Mouse (Mus musculus): Measurements from ENCODE around the gene Tshz3. TPM values are rescaled to one million over a fixed set of nuclear protein-coding genes. Genes with fewer than 3 reads are reported as not detected.

Tshz3 gene
- polyA plus RNA-seq, 1 experiment from 2014 or later, result 2.7 TPM

DNA sequence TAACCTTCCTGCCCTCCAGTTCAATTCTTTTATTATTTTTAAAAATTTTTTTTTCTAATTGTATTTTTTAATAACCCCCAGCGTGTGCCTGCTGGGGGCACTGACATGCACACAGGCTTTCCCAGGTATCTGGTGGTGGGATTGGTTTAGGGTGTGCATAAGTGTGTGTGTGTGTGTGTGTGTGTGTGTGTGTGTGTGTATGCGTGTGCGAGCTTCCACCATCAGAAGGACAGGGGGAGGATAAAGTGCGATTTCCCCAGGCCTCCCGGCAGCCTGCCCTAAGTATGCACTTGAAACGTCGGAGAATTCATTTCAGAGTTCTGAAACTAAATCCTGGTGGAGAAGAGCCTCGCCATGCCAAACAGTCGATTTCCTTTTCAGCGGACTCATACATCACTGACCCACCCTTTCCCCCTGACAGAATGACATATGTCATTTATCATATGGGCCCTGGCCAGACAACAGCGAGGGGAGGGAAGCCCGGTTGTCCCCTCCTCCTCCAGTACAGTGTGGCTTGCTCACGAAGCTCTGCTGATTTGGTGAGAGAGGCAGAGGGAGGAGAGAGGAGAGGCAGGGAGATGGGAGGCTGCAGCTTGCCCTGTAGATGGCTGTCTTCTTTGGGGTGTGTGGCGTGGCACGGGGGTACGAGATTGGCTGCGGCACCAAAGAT, 9.9 kb downstream of the Tshz3 start:
- no peak overlapping the region for H3K4me3 ChIP-seq (ENCODE audit: control insufficient read depth in 1 of 2, insufficient read depth in 1 of 2, low read depth in 1 of 2, low read length in 2 of 2)
- 39% methylated on average over 17 of the region's 17 CpGs for WGBS

DNA sequence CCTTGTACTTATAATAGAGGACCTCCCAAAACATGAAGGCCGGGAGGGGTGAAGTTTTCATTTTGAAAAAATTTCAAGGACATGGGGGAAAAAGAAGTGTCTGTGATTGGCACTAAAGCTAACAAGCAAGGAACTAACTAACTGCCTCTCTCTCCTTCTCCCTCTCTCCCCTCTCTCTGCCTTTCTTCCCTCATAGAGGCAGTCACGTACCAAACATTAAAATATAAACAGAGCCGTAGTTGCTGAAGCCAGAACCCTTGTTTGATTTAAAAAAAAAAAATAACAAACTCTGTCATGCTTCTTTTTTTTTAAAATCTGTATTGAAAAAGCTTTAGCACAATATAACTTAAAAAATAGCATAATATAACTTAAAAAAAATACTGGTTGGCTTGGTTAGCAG, 10.9 kb downstream of the Tshz3 start:
- H3K4me3 ChIP-seq (ENCODE audit: control insufficient read depth in 1 of 2, insufficient read depth in 1 of 2, low read depth in 1 of 2, low read length in 2 of 2), result no peak overlapping the region
- peaks cover 0 to 7% of the 10 kb centered on the region in 2 experiments; a peak in 1 of 4 replicates for H3K4me1 ChIP-seq (ENCODE audit: control insufficient read depth in 2 of 2, insufficient read depth in 2 of 2, low read length in 2 of 2)
- H3K27me3 ChIP-seq (ENCODE audit: control insufficient read depth, insufficient read depth, low read length), result no peaks in the 10 kb centered on the region
- H3K36me3 ChIP-seq (ENCODE audit: control insufficient read depth, insufficient read depth, low read length), result no peaks in the 10 kb centered on the region
- H3K9me3 ChIP-seq (ENCODE audit: control insufficient read depth, low read length), result no peaks in the 10 kb centered on the region
- H3K4me2 ChIP-seq (ENCODE audit: low read length), result no peak overlapping the region
- H3K9ac ChIP-seq (ENCODE audit: low read length), result no peak overlapping the region
- 64% methylated on average over 3 of the region's 3 CpGs for WGBS
- no peak for ATAC-seq (ENCODE audit: insufficient number of reproducible peaks, insufficient read depth, low FRiP score, low read depth)
- no peak overlapping the region for H3K27ac ChIP-seq (replicated peaks in 1 of 2; ENCODE audit: control insufficient read depth in 1 of 2, insufficient read depth in 1 of 2, low read depth in 2 of 2, low read length in 2 of 2)

More for the DNA sequence above, 9.9 kb downstream of the Tshz3 start:
- Histone ChIP-seq H3K4me2 (ENCODE audit: low read length) (peak overlapping the region; percentile 52), H3K9ac (ENCODE audit: low read length) (no peak overlapping the region), H3K27me3 (ENCODE audit: control insufficient read depth, insufficient read depth, low read length) (no peaks in the 10 kb centered on the region), H3K9me3 (ENCODE audit: control insufficient read depth, low read length) (no peaks in the 10 kb centered on the region), H3K4me1 (ENCODE audit: control insufficient read depth in 2 of 2, insufficient read depth in 2 of 2, low read length in 2 of 2) (peaks cover 0 to 7% of the 10 kb centered on the region in 2 experiments; a peak in 1 of 4 replicates), H3K36me3 (ENCODE audit: control insufficient read depth, insufficient read depth, low read length) (no peaks in the 10 kb centered on the region), H3K27ac (replicated peaks in 1 of 2; ENCODE audit: control insufficient read depth in 1 of 2, insufficient read depth in 1 of 2, low read depth in 2 of 2, low read length in 2 of 2) (no peak overlapping the region)
- no peak; the same call in 1 of the 2 replicates for ATAC-seq (ENCODE audit: insufficient number of reproducible peaks, insufficient read depth, low FRiP score, low read depth)

DNA sequence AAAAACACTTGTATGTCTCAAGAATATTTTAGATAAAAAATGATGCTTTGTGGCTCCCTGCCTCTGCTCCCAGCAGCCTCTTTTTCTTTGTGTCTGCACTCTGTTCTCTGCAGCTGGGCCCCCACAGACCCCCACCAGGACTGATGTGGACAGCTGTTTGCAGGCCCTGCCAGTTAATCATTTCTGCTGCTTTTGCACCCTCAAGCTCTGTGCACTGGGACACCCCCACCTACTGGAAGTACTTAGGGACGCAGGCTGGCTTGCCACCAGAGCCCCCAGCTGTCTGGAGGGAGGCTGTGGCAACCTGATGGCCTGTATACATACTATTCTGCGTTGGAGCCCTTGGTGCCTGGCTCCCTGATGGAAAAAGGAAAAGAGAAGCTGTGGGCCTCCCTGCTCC, 11.3 kb downstream of the Tshz3 start:
- Histone ChIP-seq H3K4me3 (ENCODE audit: control insufficient read depth in 1 of 2, insufficient read depth in 1 of 2, low read depth in 1 of 2, low read length in 2 of 2) (no peak overlapping the region), H3K4me2 (ENCODE audit: low read length) (no peak overlapping the region), H3K27ac (replicated peaks in 1 of 2; ENCODE audit: control insufficient read depth in 1 of 2, insufficient read depth in 1 of 2, low read depth in 2 of 2, low read length in 2 of 2) (no peak overlapping the region), H3K27me3 (ENCODE audit: control insufficient read depth, insufficient read depth, low read length) (no peaks in the 10 kb centered on the region), H3K9ac (ENCODE audit: low read length) (no peak overlapping the region), H3K4me1 (ENCODE audit: control insufficient read depth in 2 of 2, insufficient read depth in 2 of 2, low read length in 2 of 2) (peaks cover 0 to 7% of the 10 kb centered on the region in 2 experiments; a peak in 1 of 4 replicates), H3K36me3 (ENCODE audit: control insufficient read depth, insufficient read depth, low read length) (no peaks in the 10 kb centered on the region), H3K9me3 (ENCODE audit: control insufficient read depth, low read length) (no peaks in the 10 kb centered on the region)
- ATAC-seq (ENCODE audit: insufficient number of reproducible peaks, insufficient read depth, low FRiP score, low read depth), result peak; percentile 50; the same call in 1 of the 2 replicates
- 31% methylated on average over 2 of the region's 2 CpGs for WGBS

DNA sequence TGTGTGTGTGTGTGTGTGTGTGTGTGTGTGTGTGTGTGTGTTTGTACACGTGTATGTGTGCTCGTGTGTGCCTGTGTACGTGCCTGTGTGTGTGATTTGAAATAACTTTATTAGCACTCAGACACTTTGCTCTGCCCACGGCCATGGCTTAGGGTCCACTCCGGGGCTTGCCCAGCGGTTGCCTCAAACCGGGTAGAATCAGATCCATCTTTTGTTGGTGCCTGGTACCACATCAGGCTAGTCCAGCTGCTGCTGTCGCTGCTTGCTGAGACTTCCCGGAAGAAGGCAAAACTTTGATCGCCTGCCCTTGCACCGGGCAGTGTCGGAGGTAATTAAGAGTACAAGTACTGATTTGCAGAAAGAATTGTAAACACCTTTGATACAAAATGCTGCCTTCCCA, 12.1 kb downstream of the Tshz3 start:
- Histone ChIP-seq H3K27me3 (ENCODE audit: control insufficient read depth, insufficient read depth, low read length) (no peaks in the 10 kb centered on the region), H3K9me3 (ENCODE audit: control insufficient read depth, low read length) (no peaks in the 10 kb centered on the region), H3K9ac (ENCODE audit: low read length) (no peak overlapping the region), H3K36me3 (ENCODE audit: control insufficient read depth, insufficient read depth, low read length) (no peaks in the 10 kb centered on the region), H3K4me2 (ENCODE audit: low read length) (no peak overlapping the region), H3K27ac (replicated peaks in 1 of 2; ENCODE audit: control insufficient read depth in 1 of 2, insufficient read depth in 1 of 2, low read depth in 2 of 2, low read length in 2 of 2) (no peak overlapping the region), H3K4me3 (ENCODE audit: control insufficient read depth in 1 of 2, insufficient read depth in 1 of 2, low read depth in 1 of 2, low read length in 2 of 2) (no peak overlapping the region), H3K4me1 (ENCODE audit: control insufficient read depth in 2 of 2, insufficient read depth in 2 of 2, low read length in 2 of 2) (peaks cover 0 to 7% of the 10 kb centered on the region in 2 experiments; a peak in 1 of 4 replicates)
- 81% methylated on average over 12 of the region's 12 CpGs for WGBS
- no peak for ATAC-seq (ENCODE audit: insufficient number of reproducible peaks, insufficient read depth, low FRiP score, low read depth)

DNA sequence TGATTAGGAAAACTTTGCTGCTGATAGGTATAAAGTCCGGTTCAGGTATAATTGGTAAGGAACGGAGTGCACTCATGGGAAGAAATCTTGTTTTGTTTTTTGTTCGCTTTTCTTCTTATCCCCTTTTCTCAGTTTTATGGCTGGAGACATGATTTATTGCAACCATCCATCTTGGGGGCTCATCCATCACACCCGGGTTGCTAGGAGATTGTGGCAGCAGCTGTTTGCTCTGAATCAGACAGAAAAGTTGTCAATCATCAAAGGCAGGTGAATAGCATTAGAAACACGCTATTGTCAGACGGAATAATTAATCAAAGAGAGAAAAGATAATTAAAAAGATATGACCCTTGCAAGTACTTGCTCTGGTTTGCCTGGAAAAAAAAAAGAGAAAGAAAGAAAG, 12.5 kb downstream of the Tshz3 start:
- Histone ChIP-seq H3K27ac (replicated peaks in 1 of 2; ENCODE audit: control insufficient read depth in 1 of 2, insufficient read depth in 1 of 2, low read depth in 2 of 2, low read length in 2 of 2) (no peak overlapping the region), H3K9ac (ENCODE audit: low read length) (no peak overlapping the region), H3K36me3 (ENCODE audit: control insufficient read depth, insufficient read depth, low read length) (no peaks in the 10 kb centered on the region), H3K4me3 (ENCODE audit: control insufficient read depth in 1 of 2, insufficient read depth in 1 of 2, low read depth in 1 of 2, low read length in 2 of 2) (no peak overlapping the region), H3K9me3 (ENCODE audit: control insufficient read depth, low read length) (no peaks in the 10 kb centered on the region), H3K4me1 (ENCODE audit: control insufficient read depth in 2 of 2, insufficient read depth in 2 of 2, low read length in 2 of 2) (peaks cover 0 to 7% of the 10 kb centered on the region in 2 experiments; a peak in 1 of 4 replicates), H3K27me3 (ENCODE audit: control insufficient read depth, insufficient read depth, low read length) (no peaks in the 10 kb centered on the region), H3K4me2 (ENCODE audit: low read length) (no peak overlapping the region)
- 79% methylated on average over 6 of the region's 6 CpGs for WGBS
- ATAC-seq (ENCODE audit: insufficient number of reproducible peaks, insufficient read depth, low FRiP score, low read depth), result no peak

DNA sequence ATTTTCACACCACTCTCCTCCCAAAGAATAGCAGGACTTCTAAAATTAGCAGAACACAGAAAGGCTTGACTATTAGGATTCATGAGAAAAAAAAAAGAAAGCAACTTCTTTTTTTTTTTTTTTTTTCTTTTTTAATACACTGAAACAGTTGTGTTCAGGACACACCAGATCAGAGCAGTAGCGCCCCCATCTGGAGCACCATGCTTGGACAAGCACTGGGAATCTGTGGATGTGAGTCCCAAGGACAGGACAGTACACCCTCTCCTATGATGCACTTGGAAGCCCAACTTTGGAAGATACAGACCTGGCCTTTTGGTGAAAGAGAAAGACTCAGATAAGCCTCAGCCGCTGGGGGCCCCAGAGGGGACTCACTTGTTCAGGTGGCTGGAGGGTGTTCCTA, 13.8 kb downstream of the Tshz3 start:
- 48% methylated on average over 2 of the region's 2 CpGs for WGBS
- Histone ChIP-seq H3K9ac (ENCODE audit: low read length) (no peak overlapping the region), H3K27me3 (ENCODE audit: control insufficient read depth, insufficient read depth, low read length) (no peaks in the 10 kb centered on the region), H3K4me2 (ENCODE audit: low read length) (no peak overlapping the region), H3K27ac (replicated peaks in 1 of 2; ENCODE audit: control insufficient read depth in 1 of 2, insufficient read depth in 1 of 2, low read depth in 2 of 2, low read length in 2 of 2) (no peak overlapping the region), H3K9me3 (ENCODE audit: control insufficient read depth, low read length) (no peaks in the 10 kb centered on the region), H3K4me1 (ENCODE audit: control insufficient read depth in 2 of 2, insufficient read depth in 2 of 2, low read length in 2 of 2) (peaks cover 0 to 5% of the 10 kb centered on the region in 2 experiments; a peak in 1 of 4 replicates), H3K4me3 (ENCODE audit: control insufficient read depth in 1 of 2, insufficient read depth in 1 of 2, low read depth in 1 of 2, low read length in 2 of 2) (no peak overlapping the region), H3K36me3 (ENCODE audit: control insufficient read depth, insufficient read depth, low read length) (no peaks in the 10 kb centered on the region)
- no peak for ATAC-seq (ENCODE audit: insufficient number of reproducible peaks, insufficient read depth, low FRiP score, low read depth)

DNA sequence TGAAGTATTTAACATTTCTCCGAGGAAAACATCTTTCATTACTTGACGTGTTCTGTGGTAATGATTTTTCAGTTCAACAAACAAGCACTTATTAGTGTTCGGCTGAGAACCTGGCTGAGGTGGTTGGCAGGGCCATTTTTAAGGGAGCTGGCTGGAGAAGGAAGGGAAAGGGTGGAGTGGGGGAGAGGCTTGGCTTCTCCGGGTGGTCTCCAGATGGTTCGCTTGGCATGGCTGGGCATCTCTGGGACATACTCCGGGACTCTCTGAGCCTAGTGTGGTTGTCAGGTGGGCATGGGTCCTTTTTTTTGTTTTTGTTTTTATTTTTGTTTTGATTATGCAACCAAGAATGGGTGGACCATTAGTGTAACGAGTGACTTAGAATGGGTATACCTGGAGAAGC, 16.4 kb downstream of the Tshz3 start:
- no peak overlapping the region for H3K4me2 ChIP-seq (ENCODE audit: low read length)
- H3K27ac ChIP-seq (replicated peaks in 1 of 2; ENCODE audit: control insufficient read depth in 1 of 2, insufficient read depth in 1 of 2, low read depth in 2 of 2, low read length in 2 of 2), result no peak overlapping the region
- no peak overlapping the region for H3K9ac ChIP-seq (ENCODE audit: low read length)
- no peaks in the 10 kb centered on the region for H3K36me3 ChIP-seq (ENCODE audit: control insufficient read depth, insufficient read depth, low read length)
- no peak overlapping the region for H3K4me3 ChIP-seq (ENCODE audit: control insufficient read depth in 1 of 2, insufficient read depth in 1 of 2, low read depth in 1 of 2, low read length in 2 of 2)
- ATAC-seq (ENCODE audit: insufficient number of reproducible peaks, insufficient read depth, low FRiP score, low read depth), result no peak
- H3K9me3 ChIP-seq (ENCODE audit: control insufficient read depth, low read length), result no peaks in the 10 kb centered on the region
- no peaks in the 10 kb centered on the region for H3K27me3 ChIP-seq (ENCODE audit: control insufficient read depth, insufficient read depth, low read length)
- 79% methylated on average over 7 of the region's 7 CpGs for WGBS
- H3K4me1 ChIP-seq (ENCODE audit: control insufficient read depth in 2 of 2, insufficient read depth in 2 of 2, low read length in 2 of 2), result no peaks in the 10 kb centered on the region

DNA sequence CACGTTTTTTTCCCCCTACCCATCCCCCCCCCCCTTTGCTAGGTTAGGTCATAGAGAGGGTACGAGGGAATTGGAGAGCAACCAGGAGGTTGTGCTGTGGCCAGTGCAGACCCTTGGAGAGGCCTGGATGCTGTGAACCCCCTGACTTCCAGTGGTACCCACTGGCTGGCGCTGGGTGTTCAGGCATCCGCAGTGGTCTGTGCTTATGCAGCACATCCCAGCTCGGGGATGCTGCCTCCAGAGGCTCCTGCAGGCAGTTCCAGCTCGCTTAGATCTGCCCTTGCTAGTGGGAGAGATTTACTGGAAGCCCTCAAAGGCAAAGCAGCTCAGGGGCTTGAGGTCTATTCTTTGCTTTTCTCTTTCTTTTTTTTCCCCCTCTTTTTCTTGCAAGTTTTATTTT, 19.3 kb downstream of the Tshz3 start:
- Histone ChIP-seq H3K4me3 (ENCODE audit: control insufficient read depth in 1 of 2, insufficient read depth in 1 of 2, low read depth in 1 of 2, low read length in 2 of 2) (no peak overlapping the region), H3K4me1 (ENCODE audit: control insufficient read depth in 2 of 2, insufficient read depth in 2 of 2, low read length in 2 of 2) (no peaks in the 10 kb centered on the region; a peak in 1 of 4 replicates), H3K9me3 (ENCODE audit: control insufficient read depth, low read length) (no peaks in the 10 kb centered on the region), H3K27me3 (ENCODE audit: control insufficient read depth, insufficient read depth, low read length) (no peaks in the 10 kb centered on the region), H3K27ac (replicated peaks in 1 of 2; ENCODE audit: control insufficient read depth in 1 of 2, insufficient read depth in 1 of 2, low read depth in 2 of 2, low read length in 2 of 2) (no peak overlapping the region), H3K36me3 (ENCODE audit: control insufficient read depth, insufficient read depth, low read length) (no peaks in the 10 kb centered on the region), H3K9ac (ENCODE audit: low read length) (no peak overlapping the region), H3K4me2 (ENCODE audit: low read length) (no peak overlapping the region)
- 36% methylated on average over 6 of the region's 6 CpGs for WGBS
- ATAC-seq (ENCODE audit: insufficient number of reproducible peaks, insufficient read depth, low FRiP score, low read depth), result no peak

All from heart, embryonic 14.5 days (tissue).